Mouse (Mus musculus) ovary, adult 18-20 months (tissue): ENCODE measurements around the gene Zfp106.
"Not testable (repeated sequence)": the region's sequence is repeated elsewhere in the genome, so short reads cannot be mapped to it uniquely, and the experiment has no call there.

Experiments
- DNase-seq: peaks from one replicate; pipeline ENCODE4 v3.0.0; 2022; ENCODE audit warnings: low spot score, mixed read lengths

Zfp106 gene

GRCm38 (mm10) chr2:120563235-120563990 lies at the start of gene Zfp106:
TSS of gene Zfp106 (minus strand) at chr2:120563843.
- DNase-seq, result peak; percentile 74

GRCm38 (mm10) chr2:120608830-120609723 lies 45.4 kb upstream of the Zfp106 start, which contains the start of the genes Haus2 and Lrrc57:
TSS of gene Haus2 (plus strand) at chr2:120609383.
TSS of gene Lrrc57 (minus strand) at chr2:120609520.
- peak; percentile 81 for DNase-seq

- DNase-seq, result peak; percentile 24
Measured at GRCm38 (mm10) chr2:120606021-120606690, 42.5 kb upstream of the Zfp106 start.

GRCm38 (mm10) chr2:120599506-120599905 lies 35.9 kb upstream of the Zfp106 start:
- no peak for DNase-seq

GRCm38 (mm10) chr2:120597734-120598133 lies 34.1 kb upstream of the Zfp106 start:
- no peak for DNase-seq

- no peak for DNase-seq
Measured at GRCm38 (mm10) chr2:120592227-120592626, 28.6 kb upstream of the Zfp106 start.

- DNase-seq, result no peak
Measured at GRCm38 (mm10) chr2:120589759-120590158, 26.1 kb upstream of the Zfp106 start.

- DNase-seq, result no peak
Measured at GRCm38 (mm10) chr2:120578286-120578685, 14.6 kb upstream of the Zfp106 start.

- no peak for DNase-seq
Measured at GRCm38 (mm10) chr2:120577799-120578198, 14.2 kb upstream of the Zfp106 start.

- DNase-seq, result no peak
Measured at GRCm38 (mm10) chr2:120575978-120576377, 12.3 kb upstream of the Zfp106 start.

GRCm38 (mm10) chr2:120575121-120575520 lies 11.5 kb upstream of the Zfp106 start:
- DNase-seq, result no peak

- not testable (repeated sequence) for DNase-seq
Measured at GRCm38 (mm10) chr2:120572161-120572560, 8.5 kb upstream of the Zfp106 start.

GRCm38 (mm10) chr2:120571081-120571480 lies 7.4 kb upstream of the Zfp106 start:
- no peak for DNase-seq

- DNase-seq, result no peak
Measured at GRCm38 (mm10) chr2:120567798-120568320, 4.2 kb upstream of the Zfp106 start.

GRCm38 (mm10) chr2:120566886-120567797 lies 3.5 kb upstream of the Zfp106 start, which contains the start of gene Snap23:
TSS of gene Snap23 (plus strand) at chr2:120567671.
- peak; percentile 96 for DNase-seq

GRCm38 (mm10) chr2:120565363-120565762 lies 1.7 kb upstream of the Zfp106 start:
- DNase-seq, result no peak

- not testable (repeated sequence) for DNase-seq
Measured at GRCm38 (mm10) chr2:120564548-120565188, 1.0 kb upstream of the Zfp106 start.

GRCm38 (mm10) chr2:120562859-120563234 lies 796 bp downstream of the Zfp106 start:
- DNase-seq, result no peak

GRCm38 (mm10) chr2:120561524-120561923 lies 2.1 kb downstream of the Zfp106 start:
- DNase-seq, result no peak

GRCm38 (mm10) chr2:120558813-120559212 lies 4.8 kb downstream of the Zfp106 start:
- no peak for DNase-seq
